Mouse (Mus musculus) heart, embryonic 15.5 days (tissue): ENCODE data around the gene Fbxo34. TPM values are rescaled to one million over a fixed set of nuclear protein-coding genes. Genes with fewer than 3 reads are reported as not detected.

Experiments used
- ATAC-seq: fragments of 200-750 bp; cut with Nextera tagmentation; replicated peaks from 2 replicates; pipeline ENCODE4 v1.8.0; 2017; ENCODE audit warnings: low read depth, moderate TSS enrichment; ENCODE audit not compliant: insufficient number of reproducible peaks, insufficient read depth, low FRiP score
- H3K27ac ChIP-seq: fragments of 300-500 bp; sonication (generic); 2 replicates; pipeline ENCODE4 v1.5.1; 2015; ENCODE audit warnings: mild to moderate bottlenecking, inconsistent platforms
- H3K27me3 ChIP-seq: fragments of 300-500 bp; sonication (generic); 2 replicates; pipeline ENCODE4 v1.6.1; 2015; ENCODE audit warnings: inconsistent platforms
- H3K36me3 ChIP-seq: fragments of 300-500 bp; sonication (generic); 2 replicates; pipeline ENCODE4 v1.6.1; 2015; ENCODE audit warnings: mild to moderate bottlenecking, inconsistent platforms
- H3K4me1 ChIP-seq: fragments of 300-500 bp; sonication (generic); replicated peaks from 2 replicates; pipeline ENCODE4 v1.6.1; 2015; ENCODE audit warnings: inconsistent platforms
- H3K4me2 ChIP-seq: fragments of 300-500 bp; sonication (generic); 2 replicates; pipeline ENCODE4 v1.6.1; 2015; ENCODE audit warnings: inconsistent platforms, mild to moderate bottlenecking, moderate library complexity
- H3K4me3 ChIP-seq: fragments of 300-500 bp; sonication (generic); 2 replicates; pipeline ENCODE4 v1.5.1; 2015; ENCODE audit warnings: mild to moderate bottlenecking, inconsistent platforms
- H3K9ac ChIP-seq: fragments of 300-500 bp; sonication (generic); 2 replicates; pipeline ENCODE4 v1.6.1; 2015; ENCODE audit warnings: mild to moderate bottlenecking, inconsistent platforms
- H3K9me3 ChIP-seq: fragments of 300-500 bp; sonication (generic); replicated peaks from 2 replicates; pipeline ENCODE4 v1.6.1; 2016; ENCODE audit warnings: inconsistent platforms
- WGBS: fragments of 180-500 bp; shearing (Covaris S2); methylation state at CpG from one replicate; pipeline ENCODE4 v1.1.7; 2015; ENCODE audit warnings: mixed read lengths; 5-methylcytosine and 5-hydroxymethylcytosine counted together
- polyA plus RNA-seq: library from polyadenylated mRNA; unstranded; fragments of >200 nt; fragmentation: Nextera tagmentation; extraction: Ambion mirVana; gene quantifications from 2 replicates; pipeline ENCODE4 v1.2.1, GENCODE M21; 2015

The Fbxo34 gene
- polyA plus RNA-seq, 1 experiment from 2014 or later, result 13.4 TPM

- Histone ChIP-seq H3K9me3 (no peaks in the 10 kb centered on the region), H3K27me3 (no peaks in the 10 kb centered on the region), H3K4me1 (peaks cover 22% of the 10 kb centered on the region), H3K36me3 (no peaks in the 10 kb centered on the region), H3K4me3 (peak overlapping the region; percentile 86; the same call in 1 of the 2 replicates), H3K4me2 (peak overlapping the region; percentile 70), H3K27ac (no peak overlapping the region), H3K9ac (no peak overlapping the region)
- 78% methylated on average over 9 of the region's 9 CpGs for WGBS
- no peak for ATAC-seq
These were observed 23.7 kb downstream of the Fbxo34 start for GRCm38 (mm10) chr14:47473891-47474290.

GRCm38 (mm10) chr14:47474571-47475254 is 24.5 kb downstream of the Fbxo34 start:
- Histone ChIP-seq H3K9me3 (no peaks in the 10 kb centered on the region), H3K9ac (no peak overlapping the region), H3K4me1 (peaks cover 22% of the 10 kb centered on the region), H3K27ac (no peak overlapping the region), H3K27me3 (no peaks in the 10 kb centered on the region), H3K4me2 (0 out of 2 replicates have a peak overlapping the region, but pooled peaks have one; percentile 2), H3K4me3 (0 out of 2 replicates have a peak overlapping the region, but pooled peaks have one; percentile 13), H3K36me3 (no peaks in the 10 kb centered on the region)
- WGBS, result 74% methylated on average over 8 of the region's 8 CpGs
- ATAC-seq, result no peak

GRCm38 (mm10) chr14:47476266-47476665 is 26.0 kb downstream of the Fbxo34 start:
- Histone ChIP-seq H3K4me3 (no peak overlapping the region), H3K27me3 (no peaks in the 10 kb centered on the region), H3K9me3 (no peaks in the 10 kb centered on the region), H3K4me1 (peaks cover 22% of the 10 kb centered on the region), H3K4me2 (no peak overlapping the region), H3K9ac (no peak overlapping the region), H3K27ac (no peak overlapping the region), H3K36me3 (no peaks in the 10 kb centered on the region)
- ATAC-seq, result no peak
- 68% methylated on average over 4 of the region's 4 CpGs for WGBS

- H3K9me3 ChIP-seq, result no peaks in the 10 kb centered on the region
- H3K9ac ChIP-seq, result no peak overlapping the region
- ATAC-seq, result no peak
- no peaks in the 10 kb centered on the region for H3K36me3 ChIP-seq
- H3K4me2 ChIP-seq, result no peak overlapping the region
- H3K27ac ChIP-seq, result no peak overlapping the region
- H3K4me3 ChIP-seq, result no peak overlapping the region
- H3K4me1 ChIP-seq, result peaks cover 22% of the 10 kb centered on the region
- no peaks in the 10 kb centered on the region for H3K27me3 ChIP-seq
- WGBS, result 58% methylated on average over 2 of the region's 2 CpGs
These were observed 27.5 kb downstream of the Fbxo34 start for GRCm38 (mm10) chr14:47477711-47478110.

- H3K4me1 ChIP-seq, result peaks cover 5% of the 10 kb centered on the region
- ATAC-seq, result no peak
- no peak overlapping the region for H3K4me2 ChIP-seq
- WGBS, result 76% methylated on average over 6 of the region's 6 CpGs
- no peak overlapping the region for H3K4me3 ChIP-seq
- H3K27me3 ChIP-seq, result no peaks in the 10 kb centered on the region
- H3K27ac ChIP-seq, result no peak overlapping the region
- H3K36me3 ChIP-seq, result no peaks in the 10 kb centered on the region
- no peaks in the 10 kb centered on the region for H3K9me3 ChIP-seq
- H3K9ac ChIP-seq, result no peak overlapping the region
These were observed 32.0 kb downstream of the Fbxo34 start for GRCm38 (mm10) chr14:47482200-47482599.

- Histone ChIP-seq H3K27me3 (no peaks in the 10 kb centered on the region), H3K9ac (no peak overlapping the region), H3K36me3 (no peaks in the 10 kb centered on the region), H3K4me2 (no peak overlapping the region), H3K4me3 (no peak overlapping the region), H3K4me1 (peaks cover 5% of the 10 kb centered on the region), H3K27ac (no peak overlapping the region), H3K9me3 (no peaks in the 10 kb centered on the region)
- 68% methylated on average over 1 of the region's 1 CpGs for WGBS
- ATAC-seq, result no peak
These were observed 32.9 kb downstream of the Fbxo34 start for GRCm38 (mm10) chr14:47483099-47483498.

- Histone ChIP-seq H3K4me3 (no peak overlapping the region), H3K27me3 (no peaks in the 10 kb centered on the region), H3K27ac (no peak overlapping the region), H3K4me2 (no peak overlapping the region), H3K4me1 (peaks cover 11% of the 10 kb centered on the region), H3K9me3 (no peaks in the 10 kb centered on the region), H3K9ac (no peak overlapping the region), H3K36me3 (no peaks in the 10 kb centered on the region)
- ATAC-seq, result no peak
- 68% methylated on average over 7 of the region's 7 CpGs for WGBS
These were observed 38.5 kb downstream of the Fbxo34 start for GRCm38 (mm10) chr14:47488732-47489131.

- no peak for ATAC-seq
- WGBS, result 41% methylated on average over 10 of the region's 10 CpGs
- Histone ChIP-seq H3K4me1 (peaks cover 11% of the 10 kb centered on the region), H3K27ac (no peak overlapping the region), H3K4me3 (no peak overlapping the region), H3K27me3 (no peaks in the 10 kb centered on the region), H3K4me2 (no peak overlapping the region), H3K9ac (no peak overlapping the region), H3K36me3 (no peaks in the 10 kb centered on the region), H3K9me3 (no peaks in the 10 kb centered on the region)
These were observed 39.3 kb downstream of the Fbxo34 start for GRCm38 (mm10) chr14:47489310-47490097.

GRCm38 (mm10) chr14:47490732-47491131 is 40.5 kb downstream of the Fbxo34 start:
- 84% methylated on average over 2 of the region's 2 CpGs for WGBS
- Histone ChIP-seq H3K36me3 (no peaks in the 10 kb centered on the region), H3K9me3 (no peaks in the 10 kb centered on the region), H3K4me3 (no peak overlapping the region), H3K4me2 (no peak overlapping the region), H3K27ac (no peak overlapping the region), H3K4me1 (peaks cover 11% of the 10 kb centered on the region), H3K9ac (no peak overlapping the region), H3K27me3 (no peaks in the 10 kb centered on the region)
- no peak for ATAC-seq

GRCm38 (mm10) chr14:47493592-47494361 is 43.6 kb downstream of the Fbxo34 start:
- Histone ChIP-seq H3K4me1 (peaks cover 6% of the 10 kb centered on the region), H3K9me3 (no peaks in the 10 kb centered on the region), H3K27ac (no peak overlapping the region), H3K9ac (no peak overlapping the region), H3K4me2 (no peak overlapping the region), H3K27me3 (no peaks in the 10 kb centered on the region), H3K36me3 (no peaks in the 10 kb centered on the region), H3K4me3 (no peak overlapping the region)
- 75% methylated on average over 2 of the region's 2 CpGs for WGBS
- ATAC-seq, result no peak

GRCm38 (mm10) chr14:47495951-47496350 is 45.7 kb downstream of the Fbxo34 start:
- Histone ChIP-seq H3K4me3 (no peak overlapping the region), H3K27ac (no peak overlapping the region), H3K27me3 (no peaks in the 10 kb centered on the region), H3K4me2 (no peak overlapping the region), H3K9me3 (no peaks in the 10 kb centered on the region), H3K9ac (no peak overlapping the region), H3K4me1 (peaks cover 6% of the 10 kb centered on the region; the same call in 1 of the 2 replicates), H3K36me3 (no peaks in the 10 kb centered on the region)
- WGBS, result 95% methylated on average over 3 of the region's 3 CpGs
- no peak for ATAC-seq
